Mouse (Mus musculus): ENCODE data around the gene Taf1d.
"Not testable (repeated sequence)": the region's sequence is repeated elsewhere in the genome, so short reads cannot be mapped to it uniquely, and the experiment has no call there.

Taf1d gene

GRCm38 (mm10) chr9:15308254-15308653 lies 2.2 kb downstream of the Taf1d start:
- DNase-seq (ENCODE audit: low spot score), result no peak

DNA sequence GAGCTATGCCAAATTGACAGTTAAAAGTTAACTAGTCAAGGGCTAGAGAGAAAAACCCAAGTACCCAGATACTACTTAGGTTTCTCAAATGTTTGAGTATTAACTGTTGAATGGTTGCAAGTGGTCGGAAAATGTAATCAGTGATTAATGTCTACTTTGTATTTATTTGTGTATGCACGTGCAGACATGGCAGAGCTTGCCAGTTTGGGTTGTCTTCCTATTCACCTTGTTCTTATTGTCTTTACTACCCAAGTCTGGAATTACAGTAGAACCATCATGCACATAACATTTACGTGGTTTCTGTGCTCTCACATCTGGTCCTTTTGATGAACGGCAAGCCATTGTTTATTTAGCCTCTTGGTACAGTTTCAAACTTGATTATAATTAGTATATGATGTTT lies 3.4 kb downstream of the Taf1d start:
- no peak for DNase-seq (ENCODE audit: low spot score)

- no peak for DNase-seq (ENCODE audit: low spot score)
Observed at GRCm38 (mm10) chr9:15310179-15310578, 4.2 kb downstream of the Taf1d start.

DNA sequence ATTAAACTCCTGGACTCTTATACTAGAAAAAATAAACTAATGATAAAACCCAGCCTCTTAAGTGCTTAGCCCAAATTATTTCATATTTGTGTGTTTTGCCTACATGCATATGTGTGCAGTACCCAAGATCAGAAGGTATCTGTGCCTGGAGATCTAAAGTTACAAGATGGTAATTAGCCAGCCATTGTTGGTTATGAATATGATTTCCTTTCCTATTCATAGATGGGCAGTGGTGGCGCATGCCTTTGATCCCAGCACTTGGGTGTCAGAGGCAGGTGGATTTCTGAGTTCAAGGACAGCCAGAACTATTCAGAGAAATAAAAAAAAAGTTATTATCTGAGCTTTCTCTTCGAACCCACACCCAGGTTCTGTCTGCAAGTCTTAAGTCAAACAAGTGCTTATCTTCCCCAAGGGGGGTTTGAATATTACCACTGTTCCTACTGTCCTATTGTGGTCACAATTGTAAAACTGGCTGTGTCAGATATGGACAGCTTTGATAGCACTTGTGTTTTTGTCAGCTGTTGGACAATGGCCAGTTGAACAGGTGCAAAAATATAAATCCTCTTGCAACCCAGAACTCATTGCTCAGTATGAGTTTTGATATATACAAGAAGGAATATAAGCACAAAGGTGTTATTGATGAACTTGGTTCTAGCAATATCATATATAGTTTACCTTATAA lies 6.2 kb downstream of the Taf1d start:
- no peak for DNase-seq (ENCODE audit: low spot score)

- DNase-seq (ENCODE audit: low spot score), result no peak
Observed at GRCm38 (mm10) chr9:15313633-15314032, 7.6 kb downstream of the Taf1d start.

DNA sequence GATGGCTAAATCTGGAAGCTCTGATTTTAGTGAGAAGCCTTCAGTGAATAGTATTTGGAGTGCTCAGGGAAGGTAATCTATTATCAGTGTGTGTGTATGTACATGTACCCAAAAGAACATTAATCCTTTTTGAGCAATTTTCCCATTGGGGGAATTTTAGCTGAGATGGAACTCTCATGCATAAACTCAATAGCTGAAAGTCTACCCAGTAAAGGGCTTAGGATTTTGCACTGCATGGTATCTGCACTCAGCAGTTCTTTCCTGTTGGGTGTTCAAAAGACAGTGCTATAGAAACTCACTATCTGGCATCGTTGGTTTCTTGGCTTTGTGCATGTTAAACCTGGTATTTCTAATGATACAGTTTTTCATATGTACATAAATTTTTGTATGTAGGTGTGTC lies 8.6 kb downstream of the Taf1d start:
- no peak for DNase-seq (ENCODE audit: low spot score)

DNA sequence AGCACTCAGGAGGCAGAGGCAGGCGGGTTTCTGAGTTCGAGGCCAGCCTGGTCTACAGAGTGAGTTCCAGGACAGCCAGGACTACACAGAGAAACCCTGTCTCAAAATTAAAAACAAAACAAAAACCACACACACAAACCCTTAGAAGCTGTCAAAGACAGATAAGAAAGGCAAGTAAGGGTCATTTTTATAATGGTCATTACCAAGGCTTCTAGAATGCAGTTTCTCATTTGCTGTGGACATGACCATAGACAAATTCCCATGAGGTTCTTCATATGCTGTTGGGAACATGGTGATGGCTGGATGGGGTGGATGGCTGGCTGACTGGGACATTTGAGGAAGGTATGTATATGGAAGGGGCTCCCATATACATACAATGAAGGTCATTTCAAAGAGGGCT lies 10.3 kb downstream of the Taf1d start:
- DNase-seq (ENCODE audit: low spot score), result not testable (repeated sequence)

DNA sequence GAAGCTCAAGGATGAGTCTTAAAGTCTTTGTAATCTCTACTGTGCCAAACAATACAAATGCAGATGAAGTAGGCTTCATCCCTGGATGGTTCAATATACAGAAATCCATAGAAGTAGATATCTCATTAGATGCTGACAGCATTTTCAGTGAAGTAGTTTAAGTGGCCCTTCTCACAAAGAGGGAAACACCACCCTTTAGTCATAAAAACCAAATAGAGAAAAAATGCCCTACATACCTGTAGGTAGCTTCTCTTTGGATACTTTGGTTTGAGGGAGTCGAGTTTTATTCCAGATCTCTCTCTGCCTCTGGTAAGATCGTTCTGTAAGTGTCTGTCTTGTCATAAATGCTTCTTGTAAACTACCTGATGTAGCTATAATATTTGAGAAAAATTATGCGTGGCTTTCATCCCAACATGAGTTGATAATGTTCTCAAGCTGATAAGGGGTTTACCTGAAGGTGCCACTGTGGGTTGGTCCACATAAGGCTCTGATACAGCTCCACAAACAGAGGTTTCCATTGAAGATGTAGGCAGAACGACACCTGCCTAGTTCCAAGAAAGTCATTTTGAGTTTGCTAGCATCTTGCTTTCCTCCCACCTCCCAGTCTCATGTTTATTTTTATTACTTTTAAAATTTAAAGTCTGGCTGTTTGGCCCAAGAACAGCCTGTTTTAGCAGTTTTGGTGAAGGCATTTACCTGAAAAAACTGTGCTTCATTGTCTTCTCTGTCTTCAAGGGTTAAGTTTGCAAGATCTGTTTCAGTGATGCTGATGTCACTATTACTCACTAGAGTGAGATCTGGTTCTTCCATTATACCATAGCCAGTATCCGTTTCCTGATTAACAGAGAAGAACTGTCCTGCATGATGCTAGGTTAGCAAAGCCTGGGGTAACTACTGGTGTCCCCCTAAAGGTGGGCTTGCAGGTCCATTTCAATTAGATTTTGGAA lies 11.5 kb downstream of the Taf1d start:
- no peak for DNase-seq (ENCODE audit: low spot score)

DNA sequence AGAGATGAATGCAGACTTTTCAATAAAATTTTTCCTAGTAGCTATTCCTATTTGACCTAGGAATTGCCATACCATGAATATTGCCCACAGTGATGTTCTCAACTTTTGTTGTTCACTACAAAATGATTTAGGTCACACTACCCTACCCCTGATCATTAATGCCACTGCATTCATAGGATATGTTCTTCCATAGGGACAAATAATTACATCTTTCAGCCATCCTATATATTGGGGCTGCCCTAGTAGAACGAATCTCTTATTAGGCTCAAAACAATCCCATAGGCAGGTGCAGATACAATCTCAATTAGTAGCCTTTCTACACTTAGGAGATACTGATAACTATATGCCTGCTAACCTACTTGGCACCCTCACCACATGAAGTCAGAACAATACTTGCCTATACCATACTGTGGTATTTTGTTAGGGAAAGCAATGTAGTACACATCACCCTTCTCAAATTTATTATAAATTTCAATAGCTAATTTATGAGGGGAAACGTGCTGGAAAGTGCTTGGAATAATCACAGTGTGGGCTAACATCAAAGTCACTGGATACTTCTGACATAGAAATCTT lies 12.2 kb downstream of the Taf1d start:
- DNase-seq (ENCODE audit: low spot score), result no peak

DNA sequence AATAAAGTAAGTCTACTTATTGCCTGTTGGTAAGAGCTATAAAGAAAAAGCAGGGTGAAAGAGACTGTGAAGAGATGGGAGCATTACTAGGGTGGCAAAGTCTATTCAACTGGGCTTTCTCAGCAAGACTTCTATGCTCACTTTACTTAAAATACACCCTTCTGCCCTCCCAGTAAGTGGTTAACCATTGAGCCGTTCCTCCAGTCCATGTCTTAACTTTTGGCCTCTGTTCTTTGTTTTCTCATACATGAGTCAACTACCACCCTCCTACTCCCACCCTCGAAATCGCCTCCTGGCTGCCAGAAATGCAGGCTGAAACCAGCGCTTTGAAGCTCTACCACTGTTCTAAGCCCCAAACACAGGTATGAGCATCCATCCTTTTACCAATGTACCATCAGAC lies 31.8 kb downstream of the Taf1d start:
- DNase-seq (ENCODE audit: low spot score), result no peak

- peak; percentile 48 for DNase-seq (ENCODE audit: low spot score)
Observed at GRCm38 (mm10) chr9:15349925-15350324, 43.9 kb downstream of the Taf1d start.

GRCm38 (mm10) chr9:15356916-15357483 lies 51.0 kb downstream of the Taf1d start:
- no peak for DNase-seq (ENCODE audit: low spot score)

GRCm38 (mm10) chr9:15357484-15358275 lies 51.7 kb downstream of the Taf1d start, which contains the start of gene Cep295:
Cep295 (minus strand) TSS chr9:15357788.
- DNase-seq (ENCODE audit: low spot score), result peak; percentile 96

GRCm38 (mm10) chr9:15364843-15365242 lies 58.8 kb downstream of the Taf1d start:
- DNase-seq (ENCODE audit: low spot score), result no peak

- peak; percentile 67 for DNase-seq (ENCODE audit: low spot score)
Observed at GRCm38 (mm10) chr9:15365856-15366255, 59.8 kb downstream of the Taf1d start.

GRCm38 (mm10) chr9:15366260-15366659 lies 60.2 kb downstream of the Taf1d start:
- no peak for DNase-seq (ENCODE audit: low spot score)
